Mouse (Mus musculus): ENCODE data around the gene Blvrb.

The Blvrb gene

DNA sequence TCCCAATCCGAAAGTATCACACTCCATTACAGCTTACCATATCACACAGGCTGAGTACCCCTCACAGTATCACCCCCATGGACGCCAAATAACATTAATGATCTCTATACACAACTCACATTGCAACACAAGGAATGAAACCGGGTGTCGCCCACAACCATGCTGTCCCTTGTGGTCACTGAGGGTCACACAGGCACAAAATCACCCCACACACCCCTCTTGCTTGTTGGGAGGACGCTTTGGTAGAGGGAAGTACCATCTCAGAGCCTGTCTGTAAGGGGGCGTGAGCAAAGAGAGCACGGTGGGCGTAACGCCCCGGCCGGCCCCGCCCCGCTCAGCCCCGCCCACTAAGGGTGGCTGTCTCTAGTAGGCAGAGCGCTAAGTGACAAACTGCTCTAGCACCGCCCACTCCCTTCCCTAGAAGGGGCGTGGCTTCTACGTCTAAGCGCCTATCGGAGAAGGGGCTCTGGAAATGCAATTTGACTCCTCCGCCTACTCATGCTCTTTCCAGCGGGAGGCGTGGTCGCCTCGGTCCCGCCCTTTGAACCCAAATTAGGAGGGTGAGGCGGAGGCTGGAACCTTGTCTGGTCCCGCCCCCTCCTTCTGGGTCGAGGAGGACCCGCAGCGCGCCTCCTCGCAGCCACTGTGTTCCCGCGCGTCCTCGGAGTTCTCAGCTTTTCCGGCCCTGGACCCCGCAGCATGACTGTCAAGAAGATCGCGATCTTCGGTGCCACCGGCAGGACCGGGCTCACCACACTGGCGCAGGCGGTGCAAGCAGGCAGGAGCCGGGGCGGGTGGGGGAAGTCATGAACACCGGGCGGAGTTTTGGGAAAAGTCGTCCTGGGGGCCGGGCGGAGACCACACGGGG lies at the start of gene Blvrb, which contains the start of gene Sptbn4:
Gene Blvrb, plus strand, starts transcription at position 560 of the 868 bp plus-strand sequence.
Gene Sptbn4, minus strand, starts transcription at position 268 of the 868 bp plus-strand sequence.
- peak; percentile 99 for DNase-seq (ENCODE audit: low read depth, low spot score)

DNA sequence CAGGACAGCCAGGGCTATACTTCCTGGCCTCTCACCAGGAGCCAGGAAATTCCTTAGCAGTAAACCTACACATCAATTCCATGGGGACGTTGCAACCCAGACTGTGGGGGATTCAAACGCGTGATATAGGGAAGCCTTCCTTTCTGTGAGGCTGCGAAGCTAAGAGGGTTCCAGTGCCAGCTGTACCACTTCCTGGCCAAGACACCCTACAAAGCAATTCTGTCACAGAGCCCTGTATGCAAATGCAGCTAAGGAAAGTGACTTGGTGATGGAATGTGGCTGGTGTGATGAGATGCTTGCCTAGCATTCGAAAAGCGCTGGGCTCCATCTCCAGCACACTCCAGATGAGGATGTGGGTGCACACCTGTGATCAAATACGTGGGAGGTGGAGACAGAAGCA lies 47.2 kb upstream of the Blvrb start:
- no peak for DNase-seq (ENCODE audit: low read depth, low spot score)

DNA sequence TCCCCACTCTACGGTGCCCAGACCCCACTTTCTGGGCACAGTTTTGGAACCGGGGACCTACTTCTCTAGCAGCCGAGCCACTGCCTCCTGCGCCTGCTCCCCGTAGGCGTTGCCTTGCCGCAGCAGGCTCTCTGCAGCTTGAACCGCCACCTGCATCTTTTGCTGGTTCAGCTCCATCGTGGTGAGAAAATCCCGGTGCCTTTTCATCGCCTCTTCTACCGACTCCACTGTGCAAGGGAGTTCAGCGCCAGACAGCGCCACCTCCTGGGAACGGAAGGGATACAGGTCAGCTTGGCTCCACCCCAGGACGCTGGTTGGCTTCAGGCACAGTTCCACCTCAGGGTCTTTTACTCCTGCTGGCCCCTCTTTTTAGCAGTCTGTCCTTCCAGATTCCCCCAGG lies 45.1 kb upstream of the Blvrb start:
- peak; percentile 57 for DNase-seq (ENCODE audit: low read depth, low spot score)

DNA sequence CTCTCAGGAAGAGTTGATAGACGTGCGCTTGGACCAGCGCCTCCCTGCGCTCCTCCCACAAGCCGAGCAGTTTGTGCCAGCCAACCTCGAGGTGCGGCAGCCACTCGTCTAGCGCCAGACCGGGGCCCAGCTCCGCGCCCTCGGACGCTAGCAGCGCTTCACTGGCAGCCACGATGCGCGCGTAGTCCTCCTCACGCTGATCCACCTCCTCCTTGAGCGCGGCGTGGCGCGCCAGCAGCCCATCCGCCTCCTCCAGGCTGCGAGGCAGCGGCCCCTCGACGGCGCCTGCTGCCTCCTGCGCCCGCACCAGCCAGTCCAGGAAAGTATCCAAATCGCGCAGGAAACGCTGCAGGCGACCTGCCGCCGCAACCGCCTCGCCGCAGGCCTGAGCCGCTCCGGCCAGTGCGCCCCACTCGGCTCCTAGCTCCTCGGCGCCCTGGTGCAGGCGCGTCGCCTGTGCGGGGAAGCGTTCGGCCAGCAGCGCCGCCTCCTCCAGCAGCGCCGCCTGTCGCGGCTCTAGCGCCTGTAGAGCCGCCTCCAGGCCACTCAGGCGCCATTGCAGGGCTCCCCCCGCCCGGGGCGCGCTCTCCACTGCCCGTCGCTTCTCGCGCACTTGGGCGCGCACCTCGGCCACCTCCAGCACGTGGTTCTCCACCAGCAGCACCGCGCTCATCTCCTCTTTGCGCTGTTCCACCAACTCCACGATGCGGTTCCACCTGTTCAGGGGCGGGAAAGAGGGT lies 43.4 kb upstream of the Blvrb start:
- no peak for DNase-seq (ENCODE audit: low read depth, low spot score)

DNA sequence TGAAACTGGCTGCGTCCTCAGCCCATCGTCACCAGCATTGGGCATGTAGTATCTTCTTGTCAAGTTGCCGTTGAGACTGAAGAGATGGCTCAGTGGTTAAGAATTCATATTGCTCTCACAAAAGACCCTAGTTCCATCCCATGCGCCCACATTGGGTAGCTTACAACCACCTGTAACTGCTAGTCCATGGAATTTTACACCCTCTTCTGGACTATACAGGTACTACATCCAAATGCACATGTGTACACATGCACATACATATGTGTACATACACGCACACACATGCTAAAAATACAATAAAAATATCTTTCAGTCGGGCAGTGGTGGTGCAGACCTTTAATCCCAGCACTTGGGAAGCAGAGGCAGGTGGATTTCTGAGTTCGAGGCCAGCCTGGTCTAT lies 41.3 kb upstream of the Blvrb start:
- DNase-seq (ENCODE audit: low read depth, low spot score): no peak

DNA sequence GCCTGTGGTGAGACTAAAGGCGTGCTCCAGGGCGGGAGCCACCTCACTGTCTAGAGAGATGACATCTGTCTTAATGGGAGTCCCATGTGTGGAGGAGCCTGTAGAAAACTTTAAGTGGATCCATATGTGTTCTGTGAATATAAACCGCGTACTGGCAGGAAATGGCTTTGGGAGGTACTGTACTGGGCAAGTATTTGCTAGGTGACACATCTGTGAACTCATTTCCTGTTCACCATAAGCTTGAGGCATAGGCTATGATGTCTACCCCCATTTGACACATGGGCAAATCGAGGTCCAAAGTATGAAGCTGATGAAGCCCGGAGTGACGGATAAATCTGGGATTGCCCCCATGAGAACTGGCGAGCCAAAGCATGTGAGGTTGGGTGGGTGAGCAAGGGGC lies 40.0 kb upstream of the Blvrb start:
- DNase-seq (ENCODE audit: low read depth, low spot score): no peak

DNA sequence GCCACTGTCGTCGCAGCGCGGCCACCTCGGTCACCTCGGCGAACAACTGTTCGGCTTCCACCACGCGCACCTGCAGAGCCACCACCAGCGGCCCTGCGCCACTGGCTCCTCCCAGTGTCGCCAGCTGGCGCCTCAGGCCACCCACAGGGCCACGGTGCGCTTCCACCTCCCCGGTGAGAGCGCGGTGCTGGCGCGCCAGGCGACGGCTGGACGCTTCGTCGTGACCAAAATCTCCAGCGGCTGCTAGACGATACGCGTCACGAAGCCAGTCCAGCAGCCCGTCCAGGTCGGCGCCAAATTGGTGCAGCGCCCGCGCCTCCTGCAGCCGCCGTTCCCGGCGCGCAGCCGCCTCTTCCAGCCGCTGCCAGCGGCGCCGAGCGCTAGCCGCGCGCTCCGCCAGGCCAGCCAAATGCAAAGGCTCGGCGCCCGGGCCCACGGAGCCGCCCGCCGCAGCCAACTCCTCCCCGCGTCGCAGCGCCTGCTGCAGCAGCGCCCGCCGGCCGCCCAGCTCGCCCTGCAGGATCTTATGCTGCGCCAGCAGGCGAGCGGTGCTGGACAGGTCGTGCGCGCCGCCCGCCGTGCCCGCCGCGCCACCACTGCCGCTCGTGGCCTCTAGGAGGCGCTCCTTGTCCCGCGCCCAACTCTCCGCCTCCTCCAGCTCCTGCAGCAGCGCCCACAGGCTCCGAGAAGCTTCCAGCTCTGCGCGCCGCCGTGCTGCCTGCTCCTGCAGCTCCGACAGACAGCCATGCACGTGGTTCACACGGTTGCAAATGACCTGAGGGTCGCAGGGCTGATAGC lies 39.2 kb upstream of the Blvrb start:
- DNase-seq (ENCODE audit: low read depth, low spot score): peak; percentile 58

DNA sequence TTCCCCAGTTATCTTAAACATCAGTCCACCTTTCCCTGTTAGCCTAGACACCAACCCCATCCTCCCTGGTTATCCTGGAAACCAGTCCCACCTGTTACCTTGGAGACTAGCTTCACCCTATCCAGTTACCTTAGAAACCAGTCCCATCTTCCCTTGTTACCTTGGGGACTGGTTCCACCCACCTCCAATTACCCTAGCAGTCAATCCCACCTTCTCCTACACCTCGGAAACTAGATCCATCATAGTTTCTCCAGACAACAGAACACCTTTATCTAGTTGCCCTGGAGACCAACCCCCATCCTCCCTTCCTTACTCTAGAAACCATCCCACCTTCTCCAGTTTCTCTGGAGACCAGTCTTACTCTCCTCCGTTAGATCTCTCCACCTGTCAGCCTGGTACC lies 30.6 kb upstream of the Blvrb start:
- no peak for DNase-seq (ENCODE audit: low read depth, low spot score)

DNA sequence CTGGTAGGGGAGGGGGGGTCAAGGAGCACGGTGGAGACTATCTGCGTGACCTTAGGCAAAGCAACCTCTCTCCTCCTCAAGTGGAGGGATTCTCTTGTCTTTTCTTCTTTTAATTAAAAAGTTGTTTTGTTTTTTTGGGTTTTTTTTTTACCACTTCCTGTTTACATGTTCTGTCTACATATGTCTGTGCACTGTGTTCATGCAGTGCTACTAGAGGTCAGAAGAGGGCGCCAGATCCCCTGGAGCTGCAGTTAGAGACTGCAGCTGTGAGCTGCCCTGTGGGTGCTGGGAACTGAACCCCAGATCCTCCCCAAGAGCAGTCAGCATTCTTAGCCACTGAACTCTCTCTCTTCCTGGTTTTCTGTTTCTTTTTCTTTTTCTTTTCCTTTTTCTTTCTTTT lies 28.7 kb upstream of the Blvrb start:
- DNase-seq (ENCODE audit: low read depth, low spot score): peak; percentile 56

DNA sequence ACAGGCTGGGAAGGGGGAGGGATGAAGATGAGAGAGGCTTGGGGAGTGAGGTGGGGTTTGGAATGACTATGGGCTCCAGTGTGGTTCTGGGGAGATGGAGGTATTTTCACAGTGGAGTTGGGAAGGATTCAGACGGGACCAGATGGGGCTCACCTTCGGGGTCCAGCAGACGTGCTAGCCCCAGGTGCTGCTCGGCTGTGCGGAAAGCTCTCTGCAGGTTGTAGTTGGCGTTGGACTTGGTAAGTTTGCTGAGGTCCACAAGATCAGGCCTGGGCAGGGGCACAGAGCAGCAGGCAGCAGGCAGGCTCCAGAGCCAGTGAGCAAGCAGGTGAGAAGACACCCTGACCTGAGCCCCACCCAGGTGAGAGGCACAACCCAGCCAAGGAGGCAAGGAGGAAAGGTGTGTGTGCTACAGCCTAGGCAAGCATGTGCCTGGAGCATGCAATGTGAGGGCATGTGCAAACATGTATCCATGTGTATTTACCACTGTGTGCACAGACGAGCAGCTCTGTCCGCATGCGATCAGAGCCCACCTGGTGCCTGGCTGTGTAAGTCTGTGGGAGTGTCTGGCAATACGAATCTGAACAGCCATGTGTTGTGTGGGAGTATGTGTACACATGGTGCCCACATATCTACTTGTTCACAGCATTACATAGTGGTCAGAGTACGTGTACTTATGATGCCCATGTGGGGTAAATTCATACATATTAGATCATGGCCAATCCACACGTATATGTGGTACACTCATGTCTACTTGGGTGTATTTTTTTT lies 24.0 kb upstream of the Blvrb start:
- no peak for DNase-seq (ENCODE audit: low read depth, low spot score)

DNA sequence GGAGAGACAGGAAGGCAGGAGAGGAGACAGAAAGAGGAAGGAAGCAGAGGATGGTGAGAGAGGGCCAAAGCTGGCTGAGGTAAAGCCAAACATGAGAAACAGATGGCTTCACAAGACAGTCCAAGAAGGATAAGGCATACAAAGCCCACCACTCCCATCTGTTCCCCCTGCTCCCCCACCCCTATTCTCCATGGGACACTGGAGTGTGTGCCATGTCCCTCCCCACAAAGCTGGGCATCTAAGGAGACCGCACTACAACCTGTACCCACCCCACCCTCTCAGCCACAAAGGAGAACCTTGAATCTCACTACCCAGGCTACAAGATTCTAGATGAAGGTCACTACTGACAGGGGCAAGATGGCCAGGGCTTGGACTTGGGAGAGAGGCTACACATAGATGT lies 20.4 kb upstream of the Blvrb start:
- no peak for DNase-seq (ENCODE audit: low read depth, low spot score)

DNA sequence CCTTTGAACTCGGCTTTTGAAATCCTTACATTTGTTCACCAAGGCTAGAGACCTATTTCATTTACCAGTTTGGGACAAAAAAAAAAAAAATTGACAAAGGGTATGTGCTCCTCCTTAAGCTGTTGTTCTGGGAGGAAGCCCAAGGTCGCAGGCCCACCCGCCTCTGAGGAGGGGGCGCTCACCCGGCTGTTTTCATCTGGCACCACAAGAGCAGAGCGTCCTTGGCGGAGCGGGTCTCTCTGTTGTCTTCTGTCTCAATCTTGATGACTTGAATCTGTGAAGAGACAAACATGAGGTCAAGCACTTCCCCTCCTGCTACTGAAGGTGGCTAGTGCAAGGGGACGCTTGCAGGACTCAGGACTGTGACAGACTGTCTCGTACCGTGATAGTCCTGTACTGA lies 19.8 kb upstream of the Blvrb start:
- no peak for DNase-seq (ENCODE audit: low read depth, low spot score)

DNA sequence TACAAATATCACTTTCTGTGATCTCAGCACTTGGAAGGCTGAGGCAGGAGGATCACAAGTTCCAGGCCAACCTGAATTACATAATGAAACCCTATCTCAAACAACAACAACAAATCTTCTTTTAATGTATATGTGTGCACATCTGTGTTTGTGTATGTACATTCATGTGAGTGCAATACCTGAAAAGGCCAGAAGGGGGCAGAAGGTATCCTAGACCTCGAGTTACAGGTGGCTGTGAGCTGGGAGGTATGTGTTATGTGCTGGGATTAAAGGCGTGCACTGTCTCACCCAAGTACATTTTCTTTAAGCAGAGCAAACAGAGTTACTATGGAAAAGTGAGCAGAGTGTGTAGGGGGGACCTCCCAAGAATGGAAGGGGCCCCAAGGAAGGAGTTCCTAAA lies 18.6 kb upstream of the Blvrb start:
- no peak for DNase-seq (ENCODE audit: low read depth, low spot score)

DNA sequence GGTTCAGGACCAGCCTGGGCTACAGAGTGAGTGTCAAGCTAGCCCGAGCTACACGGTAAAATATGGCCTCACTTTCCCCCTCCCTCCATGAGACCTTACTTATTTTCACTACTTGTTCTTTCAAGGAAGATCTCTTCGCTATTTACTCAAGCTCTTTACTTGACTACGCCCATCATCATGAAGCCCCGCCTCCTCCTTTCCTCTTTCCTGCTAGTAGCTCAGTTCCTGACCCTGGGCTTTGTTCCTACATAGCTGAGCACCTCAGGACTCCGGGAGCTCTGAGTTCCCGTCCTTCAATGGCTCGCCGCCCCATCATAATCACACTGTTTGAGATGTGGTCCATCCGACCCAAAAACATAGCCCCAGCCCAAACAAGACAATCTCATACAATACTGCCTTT lies 14.4 kb upstream of the Blvrb start:
- no peak for DNase-seq (ENCODE audit: low read depth, low spot score)

DNA sequence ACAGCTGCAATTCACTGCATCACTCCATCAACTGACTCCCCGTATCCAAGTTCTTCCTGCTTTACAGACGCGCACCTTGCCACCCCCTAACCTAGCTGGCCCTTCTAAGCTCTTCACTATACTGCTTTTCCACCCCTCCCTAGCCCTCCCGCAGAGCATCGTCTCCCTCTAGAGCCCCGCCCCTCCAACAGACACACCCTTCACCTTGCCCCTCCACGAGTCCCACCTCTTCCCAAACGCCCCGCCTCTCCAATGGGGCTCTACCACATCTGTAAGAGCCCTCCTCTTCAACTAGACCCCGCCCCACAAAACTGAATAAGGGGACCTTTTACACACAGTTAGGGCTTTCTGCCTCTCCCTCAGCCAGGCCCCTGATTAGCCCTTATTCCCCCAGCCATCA lies 14.0 kb upstream of the Blvrb start:
- no peak for DNase-seq (ENCODE audit: low read depth, low spot score)

DNA sequence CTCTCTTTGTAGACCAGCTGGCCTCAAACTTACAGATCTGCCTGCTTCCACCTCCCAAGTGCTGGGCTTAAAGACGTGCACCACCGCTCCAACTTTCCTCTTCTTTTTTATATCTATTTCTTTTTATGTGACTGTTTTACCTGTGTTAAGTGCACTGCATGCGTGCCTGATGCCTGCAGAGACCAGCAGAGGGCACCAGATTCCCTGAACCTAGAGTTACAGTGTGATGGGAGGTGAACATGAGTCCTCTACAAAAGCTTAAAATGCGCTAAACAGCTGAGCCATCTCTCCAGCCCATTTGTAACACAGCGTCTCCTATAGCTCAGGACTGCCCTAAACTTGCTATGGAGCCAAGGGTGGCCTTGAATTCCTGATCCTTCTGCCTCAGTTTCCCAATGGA lies 10.2 kb upstream of the Blvrb start:
- peak; percentile 65 for DNase-seq (ENCODE audit: low read depth, low spot score)

DNA sequence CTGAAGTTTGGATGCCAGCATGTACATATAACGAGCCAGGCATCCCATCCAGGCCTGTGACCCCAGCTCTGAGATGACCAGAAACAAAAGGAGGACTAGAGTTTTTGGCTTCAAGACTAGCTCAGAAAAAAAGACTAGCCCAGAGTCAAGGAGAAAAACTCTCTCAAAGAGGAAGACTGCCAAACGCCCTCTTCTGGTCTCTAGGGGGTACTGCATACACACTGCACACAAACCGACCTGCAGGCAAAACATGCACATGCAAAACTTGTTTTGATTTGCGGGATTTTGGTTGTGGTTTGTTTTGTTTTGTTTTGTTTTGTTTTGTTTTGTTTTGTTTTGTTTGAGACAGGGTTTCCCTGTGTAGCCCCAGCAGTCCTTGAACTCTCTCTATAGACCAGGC lies 7.8 kb upstream of the Blvrb start:
- no peak for DNase-seq (ENCODE audit: low read depth, low spot score)

DNA sequence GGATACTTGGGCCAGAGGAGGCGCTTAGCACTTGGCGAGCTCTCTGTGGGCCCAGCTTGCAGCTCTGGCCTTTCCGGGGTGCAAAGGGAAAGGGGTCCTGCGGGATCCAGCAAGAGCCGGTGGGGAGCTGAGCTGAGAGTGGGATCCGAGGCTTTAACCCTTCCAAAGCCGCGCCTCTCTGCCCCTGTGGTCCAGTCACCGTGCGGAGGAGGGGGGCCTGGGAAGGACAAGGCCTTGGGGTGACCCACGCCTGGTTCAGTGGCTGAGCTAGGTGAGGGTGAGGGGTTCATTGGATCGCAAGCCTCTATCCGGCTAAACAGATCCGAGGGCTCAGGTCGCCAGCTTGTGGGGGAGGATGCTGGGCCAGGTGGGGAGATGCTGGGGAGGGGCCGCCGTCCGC lies 1.7 kb upstream of the Blvrb start:
- DNase-seq (ENCODE audit: low read depth, low spot score): no peak

DNA sequence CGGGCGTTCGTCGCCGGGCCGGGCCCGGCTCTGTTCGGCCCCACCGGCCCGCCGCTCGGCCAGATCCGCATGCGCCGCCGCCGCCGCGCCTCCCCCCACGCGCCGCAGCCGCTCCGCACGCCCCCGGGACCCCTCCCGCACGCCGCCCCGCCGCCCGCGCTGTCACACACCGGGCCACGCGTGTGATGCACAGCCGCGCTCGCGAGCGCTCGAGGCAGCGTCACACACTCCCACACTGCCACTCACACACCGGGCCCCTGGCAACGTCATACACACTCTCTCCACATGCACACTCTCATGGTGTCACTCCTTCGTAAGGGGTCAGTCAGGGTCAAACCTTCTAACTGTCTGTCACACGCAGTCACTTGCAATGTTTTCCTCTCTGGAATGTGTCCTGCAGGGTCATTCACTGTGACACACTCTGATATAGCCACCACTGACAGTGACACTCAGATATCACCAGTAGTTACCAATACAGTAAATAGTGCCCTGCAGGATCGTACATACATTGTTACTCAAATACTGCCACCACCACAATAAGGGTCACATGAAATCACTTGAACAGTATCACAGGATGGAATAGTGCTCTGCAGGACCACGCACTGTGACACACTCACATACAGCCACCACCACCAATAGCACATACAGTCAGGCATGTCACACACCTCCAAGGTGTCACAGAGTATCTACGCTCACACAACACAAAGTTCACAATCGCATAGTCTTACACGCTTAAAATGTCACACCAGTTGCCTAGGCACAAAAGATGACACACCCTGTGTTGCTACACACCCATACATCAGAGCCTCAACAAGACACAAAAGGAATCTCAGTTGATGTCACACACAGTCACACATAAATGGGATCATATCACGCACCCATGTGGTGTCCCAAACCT lies 1.0 kb upstream of the Blvrb start:
- DNase-seq (ENCODE audit: low read depth, low spot score): peak; percentile 69
